Mouse (Mus musculus) adrenal gland, adult (tissue): Measurements from ENCODE around the gene Uchl4.
A peak's percentile ranks its signal among the peaks of the same experiment; 100 is the strongest.
"Not testable (repeated sequence)": the region's sequence is repeated elsewhere in the genome, so short reads cannot be mapped to it uniquely, and the experiment has no call there.

Source experiments
- DNase-seq, 2 experiments: peaks; one replicate each; pipeline ENCODE4 v3.0.0; 2022 to 2023; ENCODE audit warnings: low spot score in 1 of 2; ENCODE audit not compliant: inconsistent age in 2 of 2

The Uchl4 gene

GRCm38 (mm10) chr9:64231171-64231570 lies 3.8 kb upstream of the Uchl4 start:
- DNase-seq, result peak; percentile 23 to 38

- no peak for DNase-seq
Observed at GRCm38 (mm10) chr9:64231674-64232073, 3.3 kb upstream of the Uchl4 start.

GRCm38 (mm10) chr9:64232257-64232957 lies 2.6 kb upstream of the Uchl4 start:
- no peak for DNase-seq

- DNase-seq, result no peak
Observed at GRCm38 (mm10) chr9:64233656-64234055, 1.3 kb upstream of the Uchl4 start.

GRCm38 (mm10) chr9:64236056-64236455 lies 1.1 kb downstream of the Uchl4 start:
- DNase-seq, result no peak

- no peak for DNase-seq
Observed at GRCm38 (mm10) chr9:64240116-64240515, 5.1 kb downstream of the Uchl4 start.

GRCm38 (mm10) chr9:64240681-64241080 lies 5.7 kb downstream of the Uchl4 start:
- DNase-seq, result no peak

GRCm38 (mm10) chr9:64242381-64242831 lies 7.4 kb downstream of the Uchl4 start:
- no peak for DNase-seq

- no peak for DNase-seq
Observed at GRCm38 (mm10) chr9:64249371-64249770, 14.4 kb downstream of the Uchl4 start.

- DNase-seq, result no peak
Observed at GRCm38 (mm10) chr9:64250111-64250730, 15.2 kb downstream of the Uchl4 start.

GRCm38 (mm10) chr9:64252591-64253020 lies 17.6 kb downstream of the Uchl4 start:
- DNase-seq, result no peak

- DNase-seq, result peak; percentile 100
Observed at GRCm38 (mm10) chr9:64253021-64253904, 18.3 kb downstream of the Uchl4 start, which contains the start of gene Map2k1. Gene Map2k1 (minus strand): TSS chr9:64253631.

- DNase-seq, result no peak
Observed at GRCm38 (mm10) chr9:64255422-64255821, 20.4 kb downstream of the Uchl4 start.

GRCm38 (mm10) chr9:64256204-64256603 lies 21.2 kb downstream of the Uchl4 start:
- DNase-seq, result no peak

- DNase-seq, result no peak
Observed at GRCm38 (mm10) chr9:64259906-64260305, 24.9 kb downstream of the Uchl4 start.

- no peak for DNase-seq
Observed at GRCm38 (mm10) chr9:64261023-64261422, 26.0 kb downstream of the Uchl4 start.

GRCm38 (mm10) chr9:64264813-64265212 lies 29.8 kb downstream of the Uchl4 start:
- no peak for DNase-seq

- DNase-seq, result no peak
Observed at GRCm38 (mm10) chr9:64267231-64267630, 32.2 kb downstream of the Uchl4 start.

GRCm38 (mm10) chr9:64268196-64268595 lies 33.2 kb downstream of the Uchl4 start:
- no peak for DNase-seq

- not testable (repeated sequence) for DNase-seq
Observed at GRCm38 (mm10) chr9:64268836-64269235, 33.8 kb downstream of the Uchl4 start.

- no peak for DNase-seq
Observed at GRCm38 (mm10) chr9:64271249-64271648, 36.2 kb downstream of the Uchl4 start.
